Mouse (Mus musculus) lung, embryonic 14.5 days (tissue): ENCODE measurements around the gene Brk1. TPM values are rescaled to one million over a fixed set of nuclear protein-coding genes. Genes with fewer than 3 reads are reported as not detected.

Experiments used
- ATAC-seq: fragments of 200-750 bp; cut with Nextera tagmentation; 2 replicates; pipeline ENCODE4 v1.8.0; 2017; ENCODE audit warnings: mild to moderate bottlenecking, moderate TSS enrichment, moderate library complexity; ENCODE audit not compliant: insufficient read depth
- DNase-seq: peaks from one replicate; pipeline ENCODE4 v3.0.0-alpha.2; 2015
- H3K27ac ChIP-seq: fragments of 300-500 bp; sonication (generic); 2 replicates; pipeline ENCODE4 v1.5.1; 2014; ENCODE audit warnings: low read depth, mild to moderate bottlenecking, moderate library complexity
- H3K27me3 ChIP-seq: fragments of 300-500 bp; sonication (generic); 2 replicates; pipeline ENCODE4 v1.6.1; 2014; ENCODE audit warnings: low read length, control low read depth; ENCODE audit not compliant: insufficient read depth
- H3K36me3 ChIP-seq: fragments of 300-500 bp; sonication (generic); 2 replicates; pipeline ENCODE4 v1.6.1; 2014; ENCODE audit warnings: control low read depth; ENCODE audit not compliant: insufficient read depth
- H3K4me1 ChIP-seq: fragments of 300-500 bp; sonication (generic); 2 replicates; pipeline ENCODE4 v1.6.1; 2014; ENCODE audit warnings: antibody characterized with exemption, control low read depth; ENCODE audit not compliant: insufficient read depth
- H3K4me2 ChIP-seq: fragments of 300-500 bp; sonication (generic); 2 replicates; pipeline ENCODE4 v1.6.1; 2014; ENCODE audit warnings: mild to moderate bottlenecking
- H3K4me3 ChIP-seq: fragments of 300-500 bp; sonication (generic); 2 replicates; pipeline ENCODE4 v1.5.1; 2014; ENCODE audit warnings: low read depth, low read length
- H3K9ac ChIP-seq: fragments of 300-500 bp; sonication (generic); 2 replicates; pipeline ENCODE4 v1.6.1; 2014
- H3K9me3 ChIP-seq: fragments of 300-500 bp; sonication (generic); 2 replicates; pipeline ENCODE4 v1.6.1; 2016; ENCODE audit warnings: low read depth, low read length, control low read depth
- CTCF ChIP-seq: IDR thresholded peaks from 2 replicates; pipeline ENCODE4 v1.5.1; 2016; ENCODE audit warnings: antibody characterized with exemption, low read depth
- WGBS: fragments of 180-500 bp; shearing (Covaris S2); extraction: QIAGEN DNeasy Blood & Tissue Kit; methylation state at CpG from one replicate; pipeline ENCODE4 v1.1.7; 2014; 5-methylcytosine and 5-hydroxymethylcytosine counted together
- polyA plus RNA-seq: library from polyadenylated mRNA; unstranded; fragments of >200 nt; fragmentation: Nextera tagmentation; extraction: Ambion mirVana; gene quantifications from 2 replicates; pipeline ENCODE4 v1.2.1, GENCODE M21; 2014

The Brk1 gene
- polyA plus RNA-seq, 1 experiment from 2014 or later: 227 TPM

DNA sequence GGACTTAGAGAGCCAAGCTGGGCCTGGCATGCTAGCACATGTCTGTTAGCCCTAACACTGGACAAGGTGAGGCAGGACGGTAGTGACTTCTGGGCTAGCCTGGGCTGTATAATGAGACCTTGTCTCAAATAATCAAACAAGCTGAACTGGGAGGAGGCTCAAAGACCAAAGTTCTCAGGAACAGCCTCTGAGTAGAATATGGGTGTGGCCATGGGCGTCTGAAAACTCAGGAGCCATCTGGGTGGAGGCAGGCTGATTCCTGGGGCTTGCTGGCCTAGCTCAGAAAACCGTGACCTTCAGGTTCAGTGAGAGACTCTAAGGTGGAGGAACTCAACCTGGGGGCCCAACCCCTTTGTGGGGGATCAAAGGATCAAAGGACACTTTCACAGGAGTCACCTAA, 47.1 kb downstream of the Brk1 start:
- WGBS: 63% methylated on average over 3 of the region's 3 CpGs
- no peak for ATAC-seq
- H3K4me1 ChIP-seq: no peaks in the 10 kb centered on the region; the same call in 1 of the 2 replicates
- H3K27me3 ChIP-seq: no peaks in the 10 kb centered on the region
- no peaks in the 10 kb centered on the region for H3K9me3 ChIP-seq
- H3K27ac ChIP-seq: no peak overlapping the region
- no peaks in the 10 kb centered on the region for H3K36me3 ChIP-seq
- H3K4me3 ChIP-seq: no peak overlapping the region
- no peak overlapping the region for H3K4me2 ChIP-seq
- H3K9ac ChIP-seq: no peak overlapping the region
- DNase-seq: no peak
- no peak for TF ChIP-seq CTCF

DNA sequence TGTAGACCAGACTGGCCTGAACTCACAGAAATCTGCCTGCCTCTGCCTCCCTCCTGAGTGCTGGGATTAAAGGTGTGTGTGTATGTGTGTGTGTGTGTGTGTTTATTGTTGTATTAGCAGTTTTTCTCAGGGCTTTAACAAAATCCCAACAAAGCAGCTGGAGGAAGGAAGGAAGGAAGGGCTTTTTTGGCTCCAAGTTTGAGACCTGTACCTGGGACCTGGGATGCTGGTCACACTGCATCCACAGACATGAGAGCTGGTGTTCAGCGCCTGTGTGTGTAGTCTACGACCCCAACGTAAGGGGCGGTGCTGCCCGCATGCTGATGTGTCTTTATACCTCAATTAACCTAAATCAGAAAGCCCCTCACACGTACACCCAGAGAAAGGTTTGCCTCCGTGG, 49.0 kb downstream of the Brk1 start:
- Histone ChIP-seq H3K9ac (no peak overlapping the region), H3K27me3 (no peaks in the 10 kb centered on the region), H3K4me2 (no peak overlapping the region), H3K27ac (no peak overlapping the region), H3K36me3 (no peaks in the 10 kb centered on the region), H3K4me1 (no peaks in the 10 kb centered on the region; the same call in 1 of the 2 replicates), H3K9me3 (no peaks in the 10 kb centered on the region), H3K4me3 (no peak overlapping the region)
- ATAC-seq (no peak), DNase-seq (no peak)
- TF ChIP-seq CTCF: no peak
- WGBS: 89% methylated on average over 7 of the region's 7 CpGs

DNA sequence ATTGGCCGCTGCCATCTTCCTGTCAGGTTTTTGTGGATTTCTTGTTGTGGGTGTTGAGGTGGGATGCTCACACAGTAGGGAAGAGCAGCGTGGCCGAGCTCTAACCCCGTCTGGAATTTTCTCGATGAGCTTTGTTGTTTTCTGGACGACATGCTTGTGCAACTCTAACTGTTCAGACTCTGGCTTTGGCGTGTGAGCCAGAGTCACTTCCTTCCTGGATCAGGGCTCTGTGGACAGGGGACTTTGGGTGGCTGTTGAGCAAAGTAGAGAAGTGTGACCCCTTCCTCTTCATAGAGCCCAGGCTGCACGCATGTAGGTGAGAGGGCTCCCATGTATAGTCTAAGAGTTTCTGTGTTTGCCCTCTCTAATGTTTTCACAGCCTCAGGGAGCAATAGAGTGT, 49.5 kb downstream of the Brk1 start:
- Histone ChIP-seq H3K36me3 (no peaks in the 10 kb centered on the region), H3K4me2 (no peak overlapping the region), H3K9me3 (no peaks in the 10 kb centered on the region), H3K27ac (no peak overlapping the region), H3K27me3 (no peaks in the 10 kb centered on the region), H3K4me3 (no peak overlapping the region), H3K4me1 (no peaks in the 10 kb centered on the region; the same call in 1 of the 2 replicates), H3K9ac (no peak overlapping the region)
- TF ChIP-seq CTCF: no peak
- WGBS: 68% methylated on average over 8 of the region's 8 CpGs
- ATAC-seq: no peak
- no peak for DNase-seq

- H3K27ac ChIP-seq: no peak overlapping the region
- no peak overlapping the region for H3K4me3 ChIP-seq
- no peak overlapping the region for H3K4me2 ChIP-seq
- H3K9me3 ChIP-seq: no peaks in the 10 kb centered on the region
- ATAC-seq (no peak), DNase-seq (no peak)
- no peaks in the 10 kb centered on the region for H3K36me3 ChIP-seq
- WGBS: 56% methylated on average over 16 of the region's 16 CpGs
- H3K9ac ChIP-seq: no peak overlapping the region
- H3K4me1 ChIP-seq: no peaks in the 10 kb centered on the region; the same call in 1 of the 2 replicates
- no peak for TF ChIP-seq CTCF
- no peaks in the 10 kb centered on the region for H3K27me3 ChIP-seq
These were observed 50.3 kb downstream of the Brk1 start for GRCm38 (mm10) chr6:113654753-113655397.

DNA sequence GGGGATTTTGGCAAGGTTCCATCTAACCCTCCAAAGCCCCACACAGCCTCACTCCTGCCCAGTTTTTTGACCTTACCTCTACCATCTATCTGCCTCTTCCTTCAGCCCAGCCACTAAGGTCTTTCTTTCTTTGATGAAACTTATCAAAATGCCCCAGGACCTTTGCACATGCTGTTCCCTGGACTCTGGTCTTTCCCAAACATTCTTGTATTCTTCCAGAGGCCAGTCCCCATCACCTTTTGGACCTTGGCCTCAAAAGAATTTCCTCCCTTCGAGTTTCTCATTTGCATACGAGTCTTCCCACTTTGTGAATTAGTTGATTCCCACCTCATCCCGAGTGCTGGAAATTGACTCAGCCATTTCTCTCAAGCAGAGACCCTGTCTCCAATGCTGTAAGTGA, 50.9 kb downstream of the Brk1 start:
- ATAC-seq: no peak
- Histone ChIP-seq H3K4me2 (no peak overlapping the region), H3K9ac (no peak overlapping the region), H3K9me3 (no peaks in the 10 kb centered on the region), H3K4me1 (no peaks in the 10 kb centered on the region; the same call in 1 of the 2 replicates), H3K27me3 (no peaks in the 10 kb centered on the region), H3K36me3 (no peaks in the 10 kb centered on the region), H3K4me3 (no peak overlapping the region), H3K27ac (no peak overlapping the region)
- WGBS: 93% methylated on average over 3 of the region's 3 CpGs
- DNase-seq: no peak
- no peak for TF ChIP-seq CTCF

- Histone ChIP-seq H3K4me3 (no peak overlapping the region), H3K4me1 (peaks cover 6% of the 10 kb centered on the region), H3K4me2 (no peak overlapping the region), H3K36me3 (no peaks in the 10 kb centered on the region), H3K9me3 (no peaks in the 10 kb centered on the region), H3K9ac (no peak overlapping the region), H3K27ac (no peak overlapping the region), H3K27me3 (no peaks in the 10 kb centered on the region)
- 71% methylated on average over 6 of the region's 6 CpGs for WGBS
- DNase-seq (no peak), ATAC-seq (no peak)
- no peak for TF ChIP-seq CTCF
These were observed 52.3 kb downstream of the Brk1 start for GRCm38 (mm10) chr6:113656847-113657246.

DNA sequence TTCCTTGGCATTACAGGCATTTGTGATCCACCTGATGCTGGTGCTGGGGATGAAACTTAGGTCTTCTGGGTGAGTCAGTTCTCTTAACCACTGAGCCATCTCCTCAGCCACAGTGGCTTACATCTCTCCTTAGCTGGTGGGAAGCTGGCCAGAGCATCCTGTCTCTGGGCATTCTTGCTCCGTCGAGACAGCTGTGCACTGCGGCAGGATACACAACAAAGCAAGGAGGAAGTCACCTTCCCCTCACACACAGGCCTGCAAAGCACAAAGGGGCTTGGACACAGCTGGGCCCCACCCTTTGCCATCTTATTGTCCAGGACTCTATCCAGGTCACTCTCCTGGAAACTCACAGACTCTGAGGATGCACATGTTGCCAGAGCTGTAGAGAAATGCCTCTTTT, 53.7 kb downstream of the Brk1 start:
- peaks cover 6% of the 10 kb centered on the region for H3K4me1 ChIP-seq
- H3K4me2 ChIP-seq: no peak overlapping the region
- H3K9me3 ChIP-seq: no peaks in the 10 kb centered on the region
- no peak overlapping the region for H3K9ac ChIP-seq
- no peak overlapping the region for H3K27ac ChIP-seq
- 43% methylated on average over 3 of the region's 3 CpGs for WGBS
- peak; percentile 26; the same call in 1 of the 2 replicates for ATAC-seq
- no peaks in the 10 kb centered on the region for H3K27me3 ChIP-seq
- peak; percentile 38 for DNase-seq
- no peak overlapping the region for H3K4me3 ChIP-seq
- H3K36me3 ChIP-seq: no peaks in the 10 kb centered on the region
- TF ChIP-seq CTCF: no peak
